Mouse (Mus musculus) midbrain, embryonic 11.5 days (tissue): Measurements from ENCODE around the gene Gm27235. TPM values are rescaled to one million over a fixed set of nuclear protein-coding genes. Genes with fewer than 3 reads are reported as not detected.
"Not testable (repeated sequence)": the region's sequence is repeated elsewhere in the genome, so short reads cannot be mapped to it uniquely, and the experiment has no call there.

Source experiments
- ATAC-seq: fragments of 200-750 bp; cut with Nextera tagmentation; 2 replicates; pipeline ENCODE4 v1.8.0; 2017; ENCODE audit warnings: moderate TSS enrichment, moderate library complexity; ENCODE audit not compliant: low FRiP score
- DNase-seq: peaks from one replicate; pipeline ENCODE4 v3.0.0; 2015; ENCODE audit warnings: low spot score; ENCODE audit errors: missing footprints
- H3K27ac ChIP-seq: fragments of 300-500 bp; sonication (generic); 2 replicates; pipeline ENCODE4 v1.5.1; 2014; ENCODE audit warnings: low read depth, low read length
- H3K27me3 ChIP-seq: fragments of 300-500 bp; sonication (generic); 2 replicates; pipeline ENCODE4 v1.6.1; 2014; ENCODE audit warnings: mild to moderate bottlenecking, low read length, moderate library complexity, mixed read lengths; ENCODE audit not compliant: control insufficient read depth, insufficient read depth
- H3K36me3 ChIP-seq: fragments of 300-500 bp; sonication (generic); 2 replicates; pipeline ENCODE4 v1.6.1; 2014; ENCODE audit warnings: mild to moderate bottlenecking, low read length, moderate library complexity, mixed read lengths; ENCODE audit not compliant: control insufficient read depth, insufficient read depth
- H3K4me1 ChIP-seq: fragments of 300-500 bp; sonication (generic); 2 replicates; pipeline ENCODE4 v1.6.1; 2014; ENCODE audit warnings: low read length; ENCODE audit not compliant: control insufficient read depth, insufficient read depth
- H3K4me2 ChIP-seq: fragments of 300-500 bp; sonication (generic); 2 replicates; pipeline ENCODE4 v1.6.1; 2014; ENCODE audit warnings: mild to moderate bottlenecking, moderate library complexity
- H3K4me3 ChIP-seq: fragments of 300-500 bp; sonication (generic); 2 replicates; pipeline ENCODE4 v1.5.1; 2014; ENCODE audit warnings: low read depth, low read length
- H3K9ac ChIP-seq: fragments of 300-500 bp; sonication (generic); 2 replicates; pipeline ENCODE4 v1.6.1; 2014; ENCODE audit warnings: low read length
- H3K9me3 ChIP-seq: fragments of 300-500 bp; sonication (generic); 2 replicates; pipeline ENCODE4 v1.6.1; 2016; ENCODE audit warnings: low read length; ENCODE audit not compliant: control insufficient read depth
- WGBS: fragments of 180-500 bp; shearing (Covaris S2); extraction: QIAGEN DNeasy Blood & Tissue Kit; methylation state at CpG from one replicate; pipeline ENCODE4 v1.1.7; 2014; 5-methylcytosine and 5-hydroxymethylcytosine counted together
- polyA plus RNA-seq: library from polyadenylated mRNA; unstranded; fragments of >200 nt; fragmentation: Nextera tagmentation; extraction: Ambion mirVana; gene quantifications from 2 replicates; pipeline ENCODE4 v1.2.1, GENCODE M21; 2014

Gene Gm27235
- not detected in 2 replicates for polyA plus RNA-seq

GRCm38 (mm10) chr9:35790001-35790400, at the start of gene Gm27235, which contains the start of gene D730048I06Rik:
Gene Gm27235 (minus strand): TSS chr9:35790101.
Gene D730048I06Rik (minus strand): TSS chr9:35790112.
- H3K4me1 ChIP-seq: no peaks in the 10 kb centered on the region
- 93% methylated on average over 3 of the region's 3 CpGs for WGBS

GRCm38 (mm10) chr9:35817881-35818280, 28.0 kb upstream of the Gm27235 start:
- not testable (repeated sequence) for H3K4me1 ChIP-seq, H3K36me3 ChIP-seq, H3K4me3 ChIP-seq, DNase-seq, H3K4me2 ChIP-seq, H3K27me3 ChIP-seq, H3K9ac ChIP-seq, H3K9me3 ChIP-seq, H3K27ac ChIP-seq, ATAC-seq
- 92% methylated on average over 15 of the region's 15 CpGs for WGBS

More at GRCm38 (mm10) chr9:35790001-35790400, at the start of gene Gm27235, which contains the start of gene D730048I06Rik:
- H3K4me2 ChIP-seq: no peak within 1 kb of the TSS
- no peaks in the 10 kb centered on the region for H3K27me3 ChIP-seq
- H3K9ac ChIP-seq: no peak within 1 kb of the TSS
- DNase-seq: no peak
- peaks cover 6% of the 10 kb centered on the region; the same call in 1 of the 2 replicates for H3K9me3 ChIP-seq
- H3K4me3 ChIP-seq: no peak within 1 kb of the TSS
- ATAC-seq: no peak
- H3K27ac ChIP-seq: no peak within 1 kb of the TSS
- H3K36me3 ChIP-seq: no peaks in the 10 kb centered on the region

- ATAC-seq (no peak), DNase-seq (no peak)
- no peak overlapping the region for H3K27ac ChIP-seq
Observed at GRCm38 (mm10) chr9:35798146-35798545, 8.2 kb upstream of the Gm27235 start.

GRCm38 (mm10) chr9:35778009-35778408, 11.9 kb downstream of the Gm27235 start, which contains the start of gene Gm17727:
Gene Gm17727 (minus strand): TSS chr9:35778109.
- 61% methylated on average over 3 of the region's 3 CpGs for WGBS
- H3K9me3 ChIP-seq: peaks cover 3% of the 10 kb centered on the region; the same call in 1 of the 2 replicates
- ATAC-seq: no peak

More at GRCm38 (mm10) chr9:35798146-35798545, 8.2 kb upstream of the Gm27235 start:
- H3K9me3 ChIP-seq: peaks cover 5% of the 10 kb centered on the region; the same call in 1 of the 2 replicates
- no peaks in the 10 kb centered on the region for H3K27me3 ChIP-seq
- no peaks in the 10 kb centered on the region for H3K4me1 ChIP-seq
- H3K36me3 ChIP-seq: no peaks in the 10 kb centered on the region
- no peak overlapping the region for H3K4me2 ChIP-seq
- no peak overlapping the region for H3K9ac ChIP-seq
- H3K4me3 ChIP-seq: no peak overlapping the region

DNA sequence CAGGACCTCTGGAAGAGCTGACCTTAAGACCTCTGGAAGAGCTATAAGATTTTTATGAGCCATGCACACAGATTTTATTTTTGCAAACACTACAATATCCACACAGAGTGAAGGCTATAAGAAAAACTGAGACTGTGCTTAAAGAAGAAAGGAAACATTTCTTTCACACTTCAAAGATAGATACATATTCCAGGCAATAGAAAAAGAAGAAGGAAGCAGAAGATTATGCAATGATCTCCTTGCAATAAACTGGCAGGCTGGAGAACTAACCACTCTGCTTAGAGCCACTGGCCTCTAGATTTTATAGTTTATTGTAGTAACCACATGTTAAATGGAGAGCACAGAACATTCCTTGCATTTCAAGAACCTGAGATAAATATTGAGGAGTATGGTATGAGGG, 33.1 kb downstream of the Gm27235 start:
- Histone ChIP-seq H3K27ac (no peak overlapping the region), H3K4me3 (no peak overlapping the region), H3K27me3 (no peaks in the 10 kb centered on the region), H3K4me2 (no peak overlapping the region), H3K4me1 (no peaks in the 10 kb centered on the region), H3K36me3 (no peaks in the 10 kb centered on the region), H3K9ac (no peak overlapping the region), H3K9me3 (no peaks in the 10 kb centered on the region)
- ATAC-seq (no peak), DNase-seq (no peak)

More at GRCm38 (mm10) chr9:35778009-35778408, 11.9 kb downstream of the Gm27235 start, which contains the start of gene Gm17727:
- no peak within 1 kb of the TSS for H3K27ac ChIP-seq
- no peak for DNase-seq
- no peaks in the 10 kb centered on the region for H3K27me3 ChIP-seq
- no peaks in the 10 kb centered on the region for H3K4me1 ChIP-seq
- no peak within 1 kb of the TSS for H3K9ac ChIP-seq
- H3K4me2 ChIP-seq: no peak within 1 kb of the TSS
- no peak within 1 kb of the TSS for H3K4me3 ChIP-seq
- no peaks in the 10 kb centered on the region for H3K36me3 ChIP-seq

DNA sequence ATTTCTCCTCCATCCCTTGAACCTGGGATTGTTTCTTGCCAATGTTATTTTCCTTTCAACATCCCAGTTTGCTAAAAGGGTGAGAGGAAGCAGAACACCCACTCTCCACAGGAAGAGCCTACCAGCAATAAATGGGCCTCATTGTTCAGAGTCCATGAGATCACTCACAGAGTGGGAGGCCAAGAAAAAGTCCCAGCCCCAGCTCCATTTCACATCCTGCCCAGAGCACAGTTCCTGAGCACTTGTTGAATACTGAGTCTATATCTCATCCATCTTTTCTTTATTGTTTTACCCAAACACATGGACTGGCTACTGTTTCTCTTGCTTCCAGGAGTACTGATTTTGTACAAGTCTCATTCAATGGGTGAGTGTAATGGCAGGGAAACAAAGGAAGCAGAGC, 49.2 kb downstream of the Gm27235 start, which contains the start of gene Gm17677:
TSS of gene Gm17677 (plus strand) at position 301 of the 400 bp plus-strand sequence.
- Histone ChIP-seq H3K4me1 (no peaks in the 10 kb centered on the region), H3K4me3 (no peak within 1 kb of the TSS), H3K9ac (no peak within 1 kb of the TSS), H3K36me3 (no peaks in the 10 kb centered on the region), H3K9me3 (no peaks in the 10 kb centered on the region; the same call in 1 of the 2 replicates), H3K27ac (no peak within 1 kb of the TSS), H3K27me3 (no peaks in the 10 kb centered on the region), H3K4me2 (no peak within 1 kb of the TSS)
- ATAC-seq: no peak
- no peak for DNase-seq

Other genes with a start within 250 kb of the Gm27235 start
- gene Ddx25, start 231.6 kb downstream of the Gm27235 start, polyA plus RNA-seq: 9.5 and 9.8 TPM in 2 replicates
- 23.8 and 24.8 TPM in 2 replicates for gene Pus3, start 231.5 kb downstream of the Gm27235 start, polyA plus RNA-seq
- 0.96 and 1.8 TPM in 2 replicates for gene Pate2, start 219.8 kb downstream of the Gm27235 start, polyA plus RNA-seq
- 32.6 and 34.7 TPM in 2 replicates for gene Hyls1, start 219.7 kb downstream of the Gm27235 start, polyA plus RNA-seq
- not detected in 2 replicates for gene Pate4, start 178.2 kb downstream of the Gm27235 start, polyA plus RNA-seq
- not detected in 2 replicates for gene Pate3, start 141.9 kb downstream of the Gm27235 start, polyA plus RNA-seq
- not detected in 2 replicates for gene Pate1, start 102.7 kb downstream of the Gm27235 start, polyA plus RNA-seq
- not detected in 2 replicates for gene Gm17677, start 49.1 kb downstream of the Gm27235 start, polyA plus RNA-seq
- not detected in 2 replicates for gene Gm17727, start 12.0 kb downstream of the Gm27235 start, polyA plus RNA-seq
- gene D730048I06Rik, start within 50 bp of the Gm27235 start, polyA plus RNA-seq: not detected in 2 replicates
- not detected in 2 replicates for gene 9230110F15Rik, start 54.0 kb upstream of the Gm27235 start, polyA plus RNA-seq
- gene 9230113P08Rik, start 118.3 kb upstream of the Gm27235 start, polyA plus RNA-seq: not detected in 2 replicates